Mouse (Mus musculus) C2C12 (cell line): Measurements from ENCODE around the gene Rab3ip.

Experiments
- CEBPB ChIP-seq: IDR thresholded peaks from one replicate; pipeline ENCODE4 v1.6.1; 2011; ENCODE audit warnings: low read depth, mild to moderate bottlenecking, control low read depth, moderate library complexity
- CTCF ChIP-seq: IDR thresholded peaks from one replicate; pipeline ENCODE4 v1.5.1; 2011; ENCODE audit not compliant: control insufficient read depth, insufficient read depth, insufficient read length
- FOSL1 ChIP-seq: IDR thresholded peaks from one replicate; pipeline ENCODE4 v1.8.0; 2011; ENCODE audit warnings: mild to moderate bottlenecking, low read length; ENCODE audit not compliant: poor library complexity, insufficient read depth, severe bottlenecking
- MAX ChIP-seq: IDR thresholded peaks from one replicate; pipeline ENCODE4 v1.6.1; 2011; ENCODE audit warnings: mild to moderate bottlenecking, control low read depth
- MYOD1 ChIP-seq: IDR thresholded peaks from one replicate; pipeline ENCODE4 v1.6.1; 2011; ENCODE audit warnings: low read depth; ENCODE audit not compliant: control insufficient read depth, insufficient read length
- MYOG ChIP-seq: IDR thresholded peaks from one replicate; pipeline ENCODE4 v1.6.1; 2011; ENCODE audit not compliant: control insufficient read depth, insufficient read length; ENCODE audit errors: extremely low read depth
- USF1 ChIP-seq: IDR thresholded peaks from one replicate; pipeline ENCODE4 v1.6.1; 2011; ENCODE audit warnings: low read depth, mild to moderate bottlenecking, control low read depth, moderate library complexity

- TF ChIP-seq CEBPB, result no peak
- TF ChIP-seq FOSL1, result no peak
- no peak for TF ChIP-seq CTCF
- TF ChIP-seq USF1, result no peak
- TF ChIP-seq MAX, result no peak
- TF ChIP-seq MYOD1, result no peak
- TF ChIP-seq MYOG, result no peak
These were observed 60.0 kb downstream of the Rab3ip start for GRCm38 (mm10) chr10:116890587-116890986.
